Mouse (Mus musculus) cerebellum, adult 9-10 months (tissue): ENCODE data around the gene Krt10.

ENCODE experiments used
- DNase-seq: peaks from one replicate; pipeline ENCODE4 v3.0.0; 2022

The Krt10 gene

DNA sequence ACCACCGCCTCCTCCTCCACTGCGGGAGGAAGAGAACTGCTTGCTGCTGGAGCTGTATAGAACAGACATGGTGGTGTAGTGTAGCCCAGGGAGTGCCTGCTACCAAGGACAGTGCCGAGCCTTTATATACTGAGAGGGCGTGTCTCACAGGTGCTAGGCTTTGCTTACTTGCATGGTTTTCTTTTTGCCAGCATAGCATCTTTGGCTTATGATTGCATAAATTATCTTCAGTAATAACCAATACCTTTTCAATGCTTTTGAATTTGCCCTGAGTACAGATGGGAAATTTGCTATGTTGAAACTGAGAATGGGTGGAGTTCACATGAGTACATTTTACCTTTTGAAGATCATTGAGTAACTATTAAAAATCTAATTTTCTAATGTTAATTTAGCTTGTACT lies at the start of gene Krt10:
TSS of gene Krt10 (minus strand) at position 101 of the 400 bp plus-strand sequence.
- no peak for DNase-seq

DNA sequence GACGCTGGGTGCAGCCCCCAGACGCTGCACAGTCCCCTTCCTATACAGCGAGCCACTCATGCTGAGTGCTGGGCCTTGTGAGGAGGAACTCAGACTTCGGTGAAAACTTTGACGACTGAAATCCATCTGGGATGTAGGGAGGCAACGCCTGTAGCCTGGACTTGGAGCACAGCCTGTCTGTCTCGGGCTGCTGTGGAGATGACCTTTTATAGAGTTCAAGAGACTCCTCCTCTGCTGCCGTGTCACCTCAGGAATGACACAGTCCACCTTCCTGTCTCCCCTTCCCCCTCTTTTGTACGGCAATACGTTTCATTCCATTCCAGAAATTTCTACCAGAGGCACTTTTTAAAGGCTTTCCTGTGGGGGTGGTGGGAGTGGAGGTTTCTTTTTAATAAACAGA lies 48.8 kb upstream of the Krt10 start, which contains the start of gene Krt20:
TSS of gene Krt20 (minus strand) at position 179 of the 400 bp plus-strand sequence.
- DNase-seq = no peak

GRCm38 (mm10) chr11:99436625-99437024 lies 47.5 kb upstream of the Krt10 start:
- no peak for DNase-seq

- DNase-seq = peak; percentile 5
Observed at GRCm38 (mm10) chr11:99430670-99431069, 41.5 kb upstream of the Krt10 start.

- DNase-seq = no peak
Observed at GRCm38 (mm10) chr11:99422159-99422558, 33.0 kb upstream of the Krt10 start, which contains the start of gene Krt12. TSS of gene Krt12 (minus strand) at chr11:99422259.

DNA sequence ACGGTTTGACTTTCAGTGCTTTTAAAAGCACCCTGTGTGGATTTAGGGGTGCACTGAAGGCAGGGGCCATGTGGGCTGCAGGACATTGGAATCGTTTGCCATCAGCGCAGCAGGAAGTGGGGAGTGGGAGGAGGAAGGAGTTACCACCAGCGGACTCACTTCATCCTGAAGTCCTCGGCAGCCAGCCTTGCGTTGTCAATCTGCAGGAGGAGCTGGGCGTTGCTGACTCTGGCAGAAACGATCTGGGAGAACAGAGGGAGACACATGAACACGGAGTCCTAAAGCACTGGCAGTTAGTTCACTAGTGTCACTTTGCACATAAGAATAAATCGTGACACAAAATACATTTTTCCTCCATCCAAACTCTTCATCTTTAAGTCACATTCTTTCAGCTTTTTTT lies 31.4 kb upstream of the Krt10 start:
- DNase-seq = no peak

- DNase-seq = no peak
Observed at GRCm38 (mm10) chr11:99417819-99418218, 28.7 kb upstream of the Krt10 start.

DNA sequence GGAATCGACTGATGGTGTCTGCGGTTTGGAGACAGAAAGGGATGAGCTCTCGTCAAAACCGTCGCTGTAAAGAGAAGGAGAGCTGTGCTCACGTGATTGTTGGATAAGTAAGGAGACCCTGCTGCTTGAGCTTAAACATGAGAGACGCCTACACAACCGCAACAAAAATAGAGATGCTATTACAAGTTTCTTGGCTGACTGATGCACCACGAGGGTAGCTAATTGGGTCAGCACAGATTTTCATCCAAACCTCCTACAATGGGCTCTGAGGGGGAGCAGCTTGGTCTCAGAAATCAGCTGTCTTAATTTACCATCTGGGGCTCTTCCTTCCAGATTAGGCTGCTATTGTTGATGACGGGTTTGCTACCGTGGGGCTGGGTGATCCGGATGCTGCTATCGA lies 27.7 kb upstream of the Krt10 start:
- DNase-seq = no peak

DNA sequence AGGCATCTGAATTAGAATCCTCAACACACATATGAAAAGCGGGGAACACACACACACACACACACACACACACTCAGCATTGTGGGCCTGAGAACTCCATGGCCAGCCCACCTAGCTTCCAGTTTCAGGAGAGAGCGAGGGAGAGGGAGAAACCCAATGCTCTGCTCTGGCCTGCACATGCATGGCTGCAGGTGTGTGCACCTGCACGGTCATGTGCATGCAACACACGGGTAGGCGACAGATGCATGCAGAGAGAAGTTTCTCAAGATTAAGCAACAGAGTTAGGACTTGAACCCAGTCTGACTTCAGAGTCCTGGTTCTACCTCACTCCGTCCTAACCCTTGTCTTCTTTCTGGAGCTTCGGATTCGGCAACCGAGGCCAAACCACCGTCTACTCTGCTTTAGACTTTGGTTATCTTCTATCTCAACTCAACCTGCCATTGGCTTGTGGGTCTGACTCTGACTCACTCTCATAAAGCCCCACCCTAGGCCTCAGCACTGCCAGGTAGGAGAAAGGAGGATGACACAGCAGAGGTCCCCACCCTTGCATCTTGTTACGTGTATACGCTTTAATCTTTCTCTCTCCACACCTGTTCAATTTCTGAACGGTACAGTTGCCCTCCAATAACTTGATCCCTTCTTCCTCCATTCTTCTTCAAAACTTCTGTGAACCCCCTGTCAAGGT lies 25.4 kb upstream of the Krt10 start:
- no peak for DNase-seq

GRCm38 (mm10) chr11:99413247-99413646 lies 24.1 kb upstream of the Krt10 start:
- DNase-seq = no peak

- DNase-seq = no peak
Observed at GRCm38 (mm10) chr11:99406186-99406585, 17.0 kb upstream of the Krt10 start.

GRCm38 (mm10) chr11:99399956-99400549 lies 10.9 kb upstream of the Krt10 start:
- no peak for DNase-seq

- no peak for DNase-seq
Observed at GRCm38 (mm10) chr11:99398832-99399231, 9.7 kb upstream of the Krt10 start.

- no peak for DNase-seq
Observed at GRCm38 (mm10) chr11:99398084-99398483, 8.9 kb upstream of the Krt10 start.

- DNase-seq = no peak
Observed at GRCm38 (mm10) chr11:99396661-99397060, 7.5 kb upstream of the Krt10 start.

DNA sequence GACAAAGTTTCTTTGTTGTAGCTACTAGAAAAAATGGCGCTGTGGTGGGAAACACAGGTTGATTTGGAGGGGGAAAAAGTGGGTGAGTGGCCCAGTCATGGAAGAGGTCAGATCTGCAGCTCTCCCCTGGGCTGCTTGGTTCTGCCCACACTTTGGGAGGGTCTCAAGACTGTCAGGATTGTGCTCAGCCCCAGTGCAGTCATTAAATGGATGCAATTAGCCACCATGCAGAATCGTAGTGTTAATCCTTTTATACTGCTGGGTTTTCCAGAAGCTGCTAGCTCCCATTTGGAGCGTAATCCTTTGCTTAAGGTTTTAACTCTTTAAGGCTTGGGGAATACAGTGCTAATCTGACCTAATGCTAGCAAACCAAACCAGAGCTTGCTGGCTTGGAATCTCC lies 6.9 kb upstream of the Krt10 start:
- no peak for DNase-seq

GRCm38 (mm10) chr11:99392492-99392891 lies 3.3 kb upstream of the Krt10 start:
- DNase-seq = no peak

DNA sequence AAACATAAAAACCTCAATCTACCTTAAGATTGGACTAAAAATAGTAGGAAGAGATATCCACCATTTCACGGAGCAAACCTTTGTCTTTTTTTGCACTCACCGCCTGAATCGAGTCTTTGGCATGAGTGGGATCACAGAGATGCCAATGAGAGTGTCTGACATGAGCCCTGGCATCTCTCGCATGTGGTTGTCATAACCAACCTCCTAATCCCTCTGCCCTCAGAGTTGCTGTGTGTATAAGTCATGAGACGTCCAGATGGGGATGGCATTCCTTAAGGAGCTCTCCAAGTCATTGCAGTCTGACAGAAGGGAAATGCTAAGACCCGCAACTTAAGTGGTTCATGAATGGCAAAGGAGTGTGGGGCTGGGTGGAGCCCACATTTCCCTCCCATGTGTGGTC lies 2.2 kb upstream of the Krt10 start:
- DNase-seq = no peak

GRCm38 (mm10) chr11:99390866-99391265 lies 1.7 kb upstream of the Krt10 start:
- no peak for DNase-seq

DNA sequence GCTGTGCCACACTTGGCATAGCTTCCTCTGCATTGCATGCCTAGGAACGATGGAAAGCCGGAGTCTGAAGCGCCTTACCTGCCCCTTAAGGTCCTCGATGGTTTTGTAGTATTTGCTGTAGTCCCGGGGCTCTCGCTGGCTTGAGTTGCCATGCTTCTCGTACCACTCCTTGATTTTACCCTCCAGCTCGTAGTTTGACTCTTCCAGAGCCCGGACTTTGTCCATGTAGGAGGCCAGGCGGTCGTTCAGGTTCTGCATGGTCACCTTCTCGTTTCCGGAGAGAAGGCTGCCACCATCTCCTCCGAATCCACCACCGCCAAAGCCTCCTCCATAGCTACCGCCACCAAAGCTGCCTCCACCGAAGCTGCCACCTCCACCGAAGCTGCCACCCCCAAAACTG lies 503 bp downstream of the Krt10 start:
- DNase-seq = no peak

DNA sequence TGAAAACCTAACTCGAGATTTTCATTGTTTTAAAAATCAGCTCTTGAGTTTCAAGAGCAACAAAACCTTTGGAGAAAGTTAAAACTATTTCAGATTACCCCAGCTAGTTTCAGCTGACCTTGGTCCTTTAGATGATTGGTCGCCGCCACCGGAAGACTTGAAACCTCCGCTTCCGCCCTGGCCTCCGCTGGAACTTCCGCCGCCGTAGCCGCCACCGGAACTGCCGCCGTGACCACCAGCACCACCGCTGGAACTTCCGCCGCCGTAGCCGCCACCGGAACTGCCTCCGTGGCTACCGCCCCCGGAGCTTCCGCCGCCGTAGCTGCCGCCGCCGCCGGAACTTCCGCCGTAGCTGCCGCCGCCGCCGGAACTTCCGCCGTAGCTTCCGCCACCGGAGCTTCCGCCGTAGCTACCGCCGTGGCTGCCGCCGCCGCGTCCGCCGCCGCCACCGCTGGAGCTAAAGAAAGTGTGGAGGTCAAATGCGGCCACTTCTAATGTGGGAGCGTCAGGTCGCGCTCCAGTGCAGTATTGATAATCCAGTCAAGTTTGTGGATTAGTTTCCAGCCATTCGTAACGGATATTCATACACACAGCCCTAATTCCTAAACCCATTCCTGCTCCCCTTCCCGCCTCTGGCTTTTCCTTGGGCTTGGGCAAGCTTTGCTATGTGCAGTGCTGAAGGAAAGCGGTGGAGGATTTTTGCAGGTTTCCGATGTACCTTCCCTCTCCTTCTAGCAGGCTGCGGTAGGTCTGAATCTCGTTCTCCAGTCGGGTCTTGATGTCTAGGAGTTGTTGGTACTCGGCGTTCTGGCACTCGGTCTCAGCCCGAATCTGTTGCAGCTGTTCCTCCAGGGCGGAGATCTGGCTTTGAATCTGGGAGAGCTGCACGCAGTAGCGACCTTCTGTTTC lies 3.1 kb downstream of the Krt10 start:
- DNase-seq = peak; percentile 89

DNA sequence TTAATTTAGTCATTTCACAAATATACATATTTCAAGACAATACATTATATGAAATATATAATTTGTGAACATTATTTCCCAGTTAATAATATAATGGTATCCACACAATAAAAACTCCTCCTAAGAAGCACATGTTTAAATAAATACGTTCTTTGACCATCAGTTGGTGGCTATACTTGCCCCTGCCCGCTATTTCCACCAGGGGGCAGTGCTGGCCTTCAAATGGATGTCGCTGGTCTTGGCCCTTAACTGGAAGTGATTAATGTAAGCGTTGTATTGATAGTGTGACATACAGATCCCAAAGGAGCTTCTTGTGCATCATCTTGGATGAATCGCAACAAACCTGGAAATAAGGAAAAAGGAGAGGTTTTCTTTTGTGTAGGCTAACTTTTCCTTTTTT lies 9.6 kb downstream of the Krt10 start:
- DNase-seq = peak; percentile 78

- DNase-seq = no peak
Observed at GRCm38 (mm10) chr11:99374803-99375202, 14.4 kb downstream of the Krt10 start, which contains the start of gene Krt28. TSS of gene Krt28 (minus strand) at chr11:99374903.
